Mouse (Mus musculus): ENCODE measurements at regions not wholly inside any gene's neighbourhood (a gene's known extent, or its start where the extent isn't known, plus 50 kb on each side); places are given as distances from the start of the nearest gene placed in this dataset.

- no peak for DNase-seq (ENCODE audit: low read depth, low spot score)
Measured at GRCm38 (mm10) chr17:45240963-45241543, 192.5 kb downstream of the Cdc5l start.

DNA sequence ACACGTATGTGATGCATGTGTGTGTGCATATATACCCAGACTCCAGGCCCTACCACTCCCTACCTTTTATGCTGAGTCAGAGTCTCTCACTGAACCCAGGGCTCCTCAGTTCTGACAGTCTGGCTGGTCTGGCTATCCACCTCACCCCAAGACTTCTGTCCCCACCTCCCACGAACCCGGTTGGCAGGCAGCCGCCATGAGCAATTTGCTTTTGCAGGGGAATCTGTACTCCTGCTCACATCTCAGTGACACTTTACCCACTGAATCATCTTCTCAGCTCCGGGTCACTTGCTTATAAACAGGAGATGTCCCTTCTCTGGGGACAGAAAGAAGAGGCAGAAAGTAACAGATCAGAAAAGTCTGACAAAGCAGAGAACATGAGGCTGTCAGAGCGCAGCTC is 193.0 kb downstream of the Cdc5l start:
- no peak for DNase-seq (ENCODE audit: low read depth, low spot score)

- DNase-seq (ENCODE audit: low read depth, low spot score): no peak
Measured at GRCm38 (mm10) chr17:45237246-45237645, 196.3 kb downstream of the Cdc5l start.

- DNase-seq (ENCODE audit: low read depth, low spot score): no peak
Measured at GRCm38 (mm10) chr17:45235401-45235800, 198.1 kb downstream of the Cdc5l start.

- no peak for DNase-seq (ENCODE audit: low read depth, low spot score)
Measured at GRCm38 (mm10) chr17:45232874-45233273, 200.7 kb downstream of the Cdc5l start.

DNA sequence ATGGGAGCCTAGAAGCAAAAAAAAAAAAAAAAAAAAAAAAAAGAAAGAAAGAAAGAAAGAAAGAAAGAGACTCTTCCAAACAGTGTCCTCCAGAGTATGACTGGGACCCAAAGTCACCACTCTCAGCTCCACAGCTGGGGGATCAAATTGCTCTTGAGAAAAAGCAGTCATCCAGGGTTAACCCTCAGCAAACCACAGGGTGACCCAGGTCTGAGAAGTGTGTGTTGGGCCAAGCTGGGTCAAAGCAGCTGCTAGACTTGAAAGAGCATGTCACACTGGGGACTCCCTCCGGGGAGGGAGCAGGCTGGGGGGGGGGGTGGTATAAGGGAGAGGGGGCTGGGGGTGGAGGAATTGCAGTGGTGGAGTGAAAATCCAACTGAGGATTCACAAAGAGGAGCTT is 206.3 kb downstream of the Cdc5l start:
- no peak for DNase-seq (ENCODE audit: low read depth, low spot score)

DNA sequence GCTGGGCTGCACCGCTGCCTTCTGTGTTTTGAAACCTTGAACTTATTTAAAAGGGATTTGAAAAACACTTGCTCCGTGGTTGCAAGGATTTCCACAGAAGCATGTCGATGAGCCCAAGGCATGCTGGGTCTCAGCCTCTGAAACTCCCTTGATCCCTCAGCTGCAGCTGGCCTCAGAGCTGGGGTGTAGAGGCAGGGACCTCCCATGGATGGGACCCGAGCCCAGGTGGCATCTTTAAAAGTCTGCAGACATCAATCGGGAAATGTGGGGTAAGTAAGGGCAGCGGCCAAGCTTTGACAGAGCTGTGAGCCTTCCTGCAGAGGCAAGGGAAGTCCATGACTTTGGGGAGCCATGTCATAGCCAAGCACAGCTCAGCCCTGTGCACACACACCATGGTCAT is 207.1 kb downstream of the Cdc5l start:
- no peak for DNase-seq (ENCODE audit: low read depth, low spot score)

- no peak for DNase-seq (ENCODE audit: low read depth, low spot score)
Measured at GRCm38 (mm10) chr17:45221625-45222024, 211.9 kb downstream of the Cdc5l start.

GRCm38 (mm10) chr17:45217126-45217525 is 216.4 kb downstream of the Cdc5l start:
- no peak for DNase-seq (ENCODE audit: low read depth, low spot score)

DNA sequence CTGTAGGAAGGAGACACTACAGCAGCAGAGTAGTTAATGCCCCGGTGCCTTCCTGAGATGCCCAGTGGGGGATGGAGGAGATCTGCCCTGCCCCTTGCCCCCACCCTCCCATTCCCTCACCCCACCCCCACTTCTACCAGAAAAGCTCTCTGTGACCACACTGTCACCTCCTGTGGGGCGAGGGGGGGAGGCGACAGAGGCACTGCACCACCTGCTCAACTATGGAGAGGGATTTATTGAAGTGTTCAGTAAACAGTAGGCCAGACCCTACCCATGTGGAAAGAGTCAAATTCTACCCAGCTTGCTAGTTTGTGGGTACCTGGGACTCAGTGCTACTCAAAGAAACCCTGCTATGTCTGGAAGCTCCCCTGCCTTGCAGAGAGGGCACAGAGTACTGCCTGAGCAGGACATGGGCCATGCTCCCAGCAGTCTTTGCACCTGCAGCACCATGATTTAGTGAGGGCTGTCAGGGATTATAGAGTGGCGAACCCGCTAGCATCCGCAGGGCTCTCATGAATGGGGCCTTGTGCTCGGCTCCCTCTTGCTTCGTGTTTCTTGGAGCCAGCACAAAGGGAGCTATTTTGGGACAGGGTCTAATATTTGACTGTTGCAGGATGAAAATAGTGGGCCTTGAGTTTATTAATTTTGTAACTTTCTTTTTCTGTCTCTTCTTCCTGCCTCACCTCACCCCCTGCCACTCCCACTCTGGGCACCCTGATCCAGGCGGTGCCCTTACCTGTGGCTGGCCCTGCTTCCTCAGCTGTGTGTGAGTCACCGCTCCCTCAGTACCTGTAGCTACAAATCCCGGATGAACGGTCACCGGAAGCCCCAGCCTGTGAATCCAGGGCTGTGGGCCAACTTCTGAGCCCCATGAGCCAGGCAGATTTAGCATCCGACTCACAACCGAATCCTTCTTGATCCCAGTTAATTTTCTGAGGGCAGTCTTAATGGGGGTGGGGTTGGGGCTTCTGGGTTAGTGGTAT is 218.2 kb downstream of the Cdc5l start:
- DNase-seq (ENCODE audit: low read depth, low spot score): no peak

- no peak for DNase-seq (ENCODE audit: low read depth, low spot score)
Measured at GRCm38 (mm10) chr17:45210984-45211383, 222.6 kb downstream of the Cdc5l start.

- DNase-seq (ENCODE audit: low read depth, low spot score): no peak
Measured at GRCm38 (mm10) chr17:45209387-45209663, 224.2 kb downstream of the Cdc5l start.

- DNase-seq (ENCODE audit: low read depth, low spot score): no peak
Measured at GRCm38 (mm10) chr17:45208596-45209386, 224.7 kb downstream of the Cdc5l start.

GRCm38 (mm10) chr17:45195779-45196178 is 237.8 kb downstream of the Cdc5l start:
- no peak for DNase-seq (ENCODE audit: low read depth, low spot score)

DNA sequence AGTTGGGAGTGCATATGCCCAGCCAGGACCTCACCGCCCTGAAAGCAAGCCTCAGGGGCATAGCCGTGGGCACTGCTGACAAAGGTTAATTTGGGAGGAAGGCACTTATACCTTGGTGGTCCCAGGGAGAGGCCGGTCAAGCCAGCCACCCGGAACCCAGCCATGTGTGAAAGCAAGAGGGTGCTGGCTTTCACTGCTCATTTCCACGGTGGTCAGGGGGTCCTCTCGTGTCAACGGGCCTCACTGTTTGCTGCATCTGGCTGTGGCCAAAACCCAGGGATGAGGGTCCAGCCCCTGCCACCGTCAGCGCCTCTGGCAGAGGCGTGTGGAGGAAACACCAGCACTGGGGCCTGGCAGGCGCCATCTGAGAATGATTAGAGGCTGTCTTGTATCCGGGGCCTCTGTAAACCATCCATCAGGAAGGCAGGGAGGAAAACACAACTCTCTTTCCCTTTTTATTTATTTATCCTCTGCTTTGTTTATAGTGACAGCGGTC is 238.7 kb downstream of the Cdc5l start:
- no peak for DNase-seq (ENCODE audit: low read depth, low spot score)

- no peak for DNase-seq (ENCODE audit: low read depth, low spot score)
Measured at GRCm38 (mm10) chr17:45193456-45194025, 240.0 kb downstream of the Cdc5l start.

DNA sequence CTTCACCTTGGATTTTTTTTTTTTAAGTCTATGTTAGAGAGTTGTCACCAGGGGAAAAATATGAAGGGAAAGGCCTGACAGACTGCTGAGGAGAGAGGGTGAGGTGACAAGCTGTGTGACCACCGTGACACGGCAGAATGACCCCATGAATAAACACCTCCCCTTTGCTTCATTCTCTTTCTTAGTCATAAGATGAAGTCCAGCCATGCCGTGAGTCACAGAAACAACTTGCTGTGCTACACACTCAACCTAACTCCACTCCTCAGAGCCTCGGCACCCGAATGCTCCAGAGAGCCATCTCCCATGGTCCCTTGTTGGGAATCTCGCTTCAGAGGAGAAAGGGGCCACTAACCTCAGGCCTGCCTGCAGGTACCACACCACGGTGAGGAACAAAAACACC is 246.1 kb downstream of the Cdc5l start:
- DNase-seq (ENCODE audit: low read depth, low spot score): no peak

DNA sequence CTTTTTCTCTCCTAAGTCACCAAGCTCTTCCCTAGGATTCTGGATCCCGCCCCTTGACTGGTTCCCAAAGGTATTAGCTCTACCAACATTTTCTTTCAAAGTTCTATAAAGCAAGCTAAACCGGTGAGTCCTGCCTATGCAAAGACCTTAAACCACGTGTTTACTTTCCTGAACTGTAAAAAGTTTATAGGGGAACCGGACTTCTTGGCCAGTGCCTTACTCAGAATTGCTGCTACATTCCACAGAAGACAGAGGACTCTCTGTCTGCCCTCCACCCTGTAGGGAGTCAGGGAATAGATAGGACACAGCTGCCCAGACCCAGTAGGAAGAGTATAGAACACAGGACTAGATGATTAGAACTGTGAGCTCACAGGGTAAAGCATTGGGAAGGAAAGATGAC is 257.2 kb downstream of the Cdc5l start:
- no peak for DNase-seq (ENCODE audit: low read depth, low spot score)

GRCm38 (mm10) chr17:45169257-45169994 is 264.1 kb downstream of the Cdc5l start:
- DNase-seq (ENCODE audit: low read depth, low spot score): peak; percentile 41

All from retina, postnatal 7 days (tissue).